Mouse (Mus musculus): ENCODE results near the gene Hemk1. TPM values are rescaled to one million over a fixed set of nuclear protein-coding genes. Genes with fewer than 3 reads are reported as not detected.

The Hemk1 gene
- polyA plus RNA-seq, 1 experiment from 2014 or later: 12.0 TPM

GRCm38 (mm10) chr9:107366644-107367043, 28.5 kb upstream of the Hemk1 start:
- H3K9me3 ChIP-seq: no peaks in the 10 kb centered on the region
- no peak overlapping the region for H3K9ac ChIP-seq
- peaks cover 9% of the 10 kb centered on the region; the same call in 1 of the 2 replicates for H3K4me1 ChIP-seq
- no peak overlapping the region for H3K27ac ChIP-seq
- no peak overlapping the region for H3K4me2 ChIP-seq
- H3K27me3 ChIP-seq: peaks cover 30% of the 10 kb centered on the region
- H3K4me3 ChIP-seq (replicated peaks): no peak overlapping the region
- 14% methylated on average over 3 of the region's 3 CpGs for WGBS
- ATAC-seq (ENCODE audit: low FRiP score): peak; percentile 64; the same call in 1 of the 2 replicates
- no peaks in the 10 kb centered on the region for H3K36me3 ChIP-seq (replicated peaks)

- ATAC-seq (ENCODE audit: low FRiP score): no peak
- Histone ChIP-seq H3K4me1 (peaks cover 11% of the 10 kb centered on the region), H3K36me3 (replicated peaks) (no peaks in the 10 kb centered on the region), H3K27ac (no peak overlapping the region), H3K4me2 (no peak overlapping the region), H3K9me3 (no peaks in the 10 kb centered on the region), H3K4me3 (replicated peaks) (no peak overlapping the region), H3K9ac (no peak overlapping the region), H3K27me3 (peaks cover 23% of the 10 kb centered on the region)
- WGBS: 25% methylated on average over 3 of the region's 3 CpGs
Measured at GRCm38 (mm10) chr9:107360989-107361388, 22.8 kb upstream of the Hemk1 start.

- WGBS: 27% methylated on average over 5 of the region's 5 CpGs
- Histone ChIP-seq H3K36me3 (replicated peaks) (no peaks in the 10 kb centered on the region), H3K9ac (no peak overlapping the region), H3K27me3 (peaks cover 33% of the 10 kb centered on the region), H3K27ac (no peak overlapping the region), H3K4me3 (replicated peaks) (no peak overlapping the region), H3K9me3 (no peaks in the 10 kb centered on the region), H3K4me2 (no peak overlapping the region), H3K4me1 (peaks cover 11% of the 10 kb centered on the region)
- ATAC-seq (ENCODE audit: low FRiP score): peak; percentile 42; the same call in 1 of the 2 replicates
Measured at GRCm38 (mm10) chr9:107357651-107358050, 19.5 kb upstream of the Hemk1 start.

- Histone ChIP-seq H3K9me3 (no peaks in the 10 kb centered on the region), H3K27me3 (peaks cover 43% of the 10 kb centered on the region), H3K4me1 (peaks cover 7% of the 10 kb centered on the region), H3K36me3 (replicated peaks) (no peaks in the 10 kb centered on the region), H3K4me2 (no peak overlapping the region), H3K9ac (no peak overlapping the region), H3K4me3 (replicated peaks) (no peak overlapping the region), H3K27ac (no peak overlapping the region)
- 44% methylated on average over 7 of the region's 7 CpGs for WGBS
- no peak for ATAC-seq (ENCODE audit: low FRiP score)
Measured at GRCm38 (mm10) chr9:107355870-107356765, 18.0 kb upstream of the Hemk1 start.

- WGBS: 94% methylated on average over 1 of the region's 1 CpGs
- no peaks in the 10 kb centered on the region for H3K9me3 ChIP-seq
- no peak for ATAC-seq (ENCODE audit: low FRiP score)
- no peaks in the 10 kb centered on the region for H3K4me1 ChIP-seq
- no peak overlapping the region for H3K4me2 ChIP-seq
- no peak overlapping the region for H3K27ac ChIP-seq
- no peak overlapping the region for H3K4me3 ChIP-seq (replicated peaks)
- H3K36me3 ChIP-seq (replicated peaks): no peaks in the 10 kb centered on the region
- 0 out of 2 replicates have a peak overlapping the region, but pooled peaks have one; percentile 17 for H3K9ac ChIP-seq
- peaks cover 43% of the 10 kb centered on the region for H3K27me3 ChIP-seq
Measured at GRCm38 (mm10) chr9:107354826-107355225, 16.7 kb upstream of the Hemk1 start.

- no peaks in the 10 kb centered on the region for H3K36me3 ChIP-seq (replicated peaks)
- 71% methylated on average over 7 of the region's 7 CpGs for WGBS
- H3K4me2 ChIP-seq: no peak overlapping the region
- H3K9ac ChIP-seq: no peak overlapping the region
- peaks cover 19% of the 10 kb centered on the region for H3K27me3 ChIP-seq
- H3K4me3 ChIP-seq (replicated peaks): no peak overlapping the region
- no peaks in the 10 kb centered on the region for H3K4me1 ChIP-seq
- H3K27ac ChIP-seq: no peak overlapping the region
- ATAC-seq (ENCODE audit: low FRiP score): no peak
- no peaks in the 10 kb centered on the region for H3K9me3 ChIP-seq
Measured at GRCm38 (mm10) chr9:107349321-107349720, 11.2 kb upstream of the Hemk1 start.

GRCm38 (mm10) chr9:107347586-107348183, 9.5 kb upstream of the Hemk1 start:
- WGBS: 83% methylated on average over 9 of the region's 9 CpGs
- no peak overlapping the region for H3K27ac ChIP-seq
- no peaks in the 10 kb centered on the region for H3K4me1 ChIP-seq
- H3K4me3 ChIP-seq (replicated peaks): no peak overlapping the region
- no peaks in the 10 kb centered on the region for H3K9me3 ChIP-seq
- no peak overlapping the region for H3K4me2 ChIP-seq
- H3K9ac ChIP-seq: no peak overlapping the region
- H3K27me3 ChIP-seq: peaks cover 17% of the 10 kb centered on the region
- no peaks in the 10 kb centered on the region for H3K36me3 ChIP-seq (replicated peaks)
- ATAC-seq (ENCODE audit: low FRiP score): no peak

GRCm38 (mm10) chr9:107346081-107346480, 7.9 kb upstream of the Hemk1 start:
- no peak overlapping the region for H3K9ac ChIP-seq
- H3K36me3 ChIP-seq (replicated peaks): no peaks in the 10 kb centered on the region
- no peak for ATAC-seq (ENCODE audit: low FRiP score)
- WGBS: 90% methylated on average over 8 of the region's 8 CpGs
- no peak overlapping the region for H3K4me2 ChIP-seq
- H3K4me1 ChIP-seq: peaks cover 3% of the 10 kb centered on the region
- H3K27ac ChIP-seq: no peak overlapping the region
- H3K27me3 ChIP-seq: peaks cover 20% of the 10 kb centered on the region
- H3K4me3 ChIP-seq (replicated peaks): no peak overlapping the region
- H3K9me3 ChIP-seq: no peaks in the 10 kb centered on the region

- Histone ChIP-seq H3K4me3 (replicated peaks) (no peak overlapping the region), H3K36me3 (replicated peaks) (no peaks in the 10 kb centered on the region), H3K27me3 (peaks cover 21% of the 10 kb centered on the region), H3K9me3 (no peaks in the 10 kb centered on the region), H3K4me1 (peaks cover 11% of the 10 kb centered on the region), H3K4me2 (no peak overlapping the region), H3K27ac (no peak overlapping the region), H3K9ac (no peak overlapping the region)
- 73% methylated on average over 6 of the region's 6 CpGs for WGBS
- ATAC-seq (ENCODE audit: low FRiP score): no peak
Measured at GRCm38 (mm10) chr9:107344027-107344426, 5.9 kb upstream of the Hemk1 start.

GRCm38 (mm10) chr9:107343146-107343943, 5.2 kb upstream of the Hemk1 start:
- Histone ChIP-seq H3K4me1 (peaks cover 18% of the 10 kb centered on the region), H3K4me2 (no peak overlapping the region), H3K27ac (no peak overlapping the region), H3K9ac (no peak overlapping the region), H3K9me3 (no peaks in the 10 kb centered on the region), H3K36me3 (replicated peaks) (no peaks in the 10 kb centered on the region), H3K4me3 (replicated peaks) (no peak overlapping the region), H3K27me3 (peaks cover 21% of the 10 kb centered on the region)
- ATAC-seq (ENCODE audit: low FRiP score): no peak
- WGBS: 71% methylated on average over 8 of the region's 8 CpGs

GRCm38 (mm10) chr9:107342201-107342709, 4.1 kb upstream of the Hemk1 start:
- WGBS: 91% methylated on average over 11 of the region's 11 CpGs
- Histone ChIP-seq H3K4me3 (replicated peaks) (no peak overlapping the region), H3K9ac (no peak overlapping the region), H3K4me2 (no peak overlapping the region), H3K4me1 (peaks cover 25% of the 10 kb centered on the region), H3K9me3 (no peaks in the 10 kb centered on the region), H3K27ac (no peak overlapping the region), H3K27me3 (peaks cover 21% of the 10 kb centered on the region), H3K36me3 (replicated peaks) (no peaks in the 10 kb centered on the region)
- ATAC-seq (ENCODE audit: low FRiP score): no peak

Data from forebrain, embryonic 12.5 days (tissue).